Mouse (Mus musculus): ENCODE measurements around the gene Il11ra1. TPM values are rescaled to one million over a fixed set of nuclear protein-coding genes. Genes with fewer than 3 reads are reported as not detected.
"Not testable (repeated sequence)": the region's sequence is repeated elsewhere in the genome, so short reads cannot be mapped to it uniquely, and the experiment has no call there.

Il11ra1 gene
- polyA plus RNA-seq, 1 experiment from 2014 or later: 83.7 TPM

- WGBS: 21% methylated on average over 16 of the region's 21 CpGs
- H3K4me1 ChIP-seq (replicated peaks; ENCODE audit: control insufficient read depth, insufficient read depth, low read length); H3K27me3 ChIP-seq (ENCODE audit: control insufficient read depth, insufficient read depth, low read length); H3K36me3 ChIP-seq (ENCODE audit: control insufficient read depth, insufficient read depth, low read length); H3K9me3 ChIP-seq (ENCODE audit: control insufficient read depth, low read length); H3K4me2 ChIP-seq (replicated peaks; ENCODE audit: low read depth, low read length); H3K27ac ChIP-seq (ENCODE audit: low read depth, low read length); H3K9ac ChIP-seq (ENCODE audit: low read depth, low read length); H3K4me3 ChIP-seq (ENCODE audit: low read depth, low read length); DNase-seq (ENCODE audit: low spot score); ATAC-seq (ENCODE audit: low FRiP score): not testable (repeated sequence)
These were observed 82.1 kb downstream of the Il11ra1 start for GRCm38 (mm10) chr4:41781748-41782485.

DNA sequence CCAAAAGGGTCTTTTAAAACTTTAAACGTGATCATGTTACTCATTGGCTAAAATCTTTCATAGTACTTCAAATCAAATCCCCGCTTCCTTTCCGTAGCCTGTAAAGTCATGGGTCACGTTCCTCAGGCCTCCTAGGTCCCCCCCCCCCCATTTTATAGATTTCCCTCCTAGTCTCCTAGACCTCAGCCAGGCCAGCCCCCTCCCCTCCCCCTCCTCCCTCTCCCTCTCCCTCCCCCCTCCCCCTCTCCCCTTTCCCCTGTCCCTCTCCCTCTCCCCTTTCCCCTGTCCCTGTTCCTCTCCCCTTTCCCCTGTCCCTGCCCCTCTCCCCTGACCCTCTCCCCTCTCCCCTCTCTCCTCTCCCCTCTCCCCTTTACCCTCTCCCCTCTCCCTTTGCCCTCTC, 82.9 kb downstream of the Il11ra1 start:
- H3K27ac ChIP-seq (ENCODE audit: low read depth, low read length); H3K4me2 ChIP-seq (replicated peaks; ENCODE audit: low read depth, low read length); ATAC-seq (ENCODE audit: low FRiP score); H3K9ac ChIP-seq (ENCODE audit: low read depth, low read length); DNase-seq (ENCODE audit: low spot score); H3K4me3 ChIP-seq (ENCODE audit: low read depth, low read length); H3K4me1 ChIP-seq (replicated peaks; ENCODE audit: control insufficient read depth, insufficient read depth, low read length); H3K36me3 ChIP-seq (ENCODE audit: control insufficient read depth, insufficient read depth, low read length); H3K9me3 ChIP-seq (ENCODE audit: control insufficient read depth, low read length); H3K27me3 ChIP-seq (ENCODE audit: control insufficient read depth, insufficient read depth, low read length): not testable (repeated sequence)
- 14% methylated on average over 4 of the region's 4 CpGs for WGBS

DNA sequence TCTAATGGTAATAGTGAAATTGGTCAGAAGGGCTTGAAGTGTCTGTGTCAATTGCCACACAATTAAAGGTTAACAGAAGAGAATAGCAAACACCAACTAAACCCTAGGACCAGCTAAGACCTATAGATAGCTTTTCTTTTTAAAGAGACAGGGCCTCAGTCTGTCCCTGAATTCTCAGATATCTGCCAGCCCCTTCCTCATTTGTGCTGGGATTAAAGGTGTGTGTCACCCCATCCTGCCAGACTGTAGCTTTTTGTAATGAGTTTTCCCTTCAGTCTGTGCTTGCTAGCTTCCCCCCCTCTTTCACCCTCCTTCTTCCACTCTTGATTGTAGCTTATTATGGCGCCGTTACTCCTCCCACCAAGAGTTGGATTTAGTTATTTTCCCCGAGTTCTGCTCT, 83.4 kb downstream of the Il11ra1 start:
- H3K27me3 ChIP-seq (ENCODE audit: control insufficient read depth, insufficient read depth, low read length); H3K9me3 ChIP-seq (ENCODE audit: control insufficient read depth, low read length); DNase-seq (ENCODE audit: low spot score); H3K4me1 ChIP-seq (replicated peaks; ENCODE audit: control insufficient read depth, insufficient read depth, low read length); H3K4me2 ChIP-seq (replicated peaks; ENCODE audit: low read depth, low read length); H3K36me3 ChIP-seq (ENCODE audit: control insufficient read depth, insufficient read depth, low read length); ATAC-seq (ENCODE audit: low FRiP score); H3K4me3 ChIP-seq (ENCODE audit: low read depth, low read length); H3K27ac ChIP-seq (ENCODE audit: low read depth, low read length); H3K9ac ChIP-seq (ENCODE audit: low read depth, low read length): not testable (repeated sequence)
- 43% methylated on average over 3 of the region's 3 CpGs for WGBS

Other genes with a start within 250 kb of the Il11ra1 start
- gene Kif24, start 235.1 kb upstream of the Il11ra1 start, polyA plus RNA-seq (2014; fragmentation: Nextera tagmentation; extraction: Ambion mirVana): 10.4 and 11.9 TPM in 2 replicates
- 67.7 and 70.3 TPM in 2 replicates for gene Nudt2, start 234.8 kb upstream of the Il11ra1 start, polyA plus RNA-seq (2014; fragmentation: Nextera tagmentation; extraction: Ambion mirVana)
- gene AI464131, start 196.9 kb upstream of the Il11ra1 start, polyA plus RNA-seq (2014; fragmentation: Nextera tagmentation; extraction: Ambion mirVana): 8.3 and 10.9 TPM in 2 replicates
- gene 1110017D15Rik, start 182.7 kb upstream of the Il11ra1 start, polyA plus RNA-seq (2014; fragmentation: Nextera tagmentation; extraction: Ambion mirVana): 12.7 and 14.3 TPM in 2 replicates
- 11.8 and 17.6 TPM in 2 replicates for gene Fam219a, start 130.5 kb upstream of the Il11ra1 start, polyA plus RNA-seq (2014; fragmentation: Nextera tagmentation; extraction: Ambion mirVana)
- gene Dnaic1, start 130.2 kb upstream of the Il11ra1 start, polyA plus RNA-seq (2014; fragmentation: Nextera tagmentation; extraction: Ambion mirVana): 2.9 and 3.2 TPM in 2 replicates
- 42.4 and 42.7 TPM in 2 replicates for gene Enho, start 59.7 kb upstream of the Il11ra1 start, polyA plus RNA-seq (2014; fragmentation: Nextera tagmentation; extraction: Ambion mirVana)
- gene Cntfr, start 2.9 kb upstream of the Il11ra1 start, polyA plus RNA-seq (2014; fragmentation: Nextera tagmentation; extraction: Ambion mirVana): 27.8 and 29.5 TPM in 2 replicates
- 80.0 and 84.1 TPM in 2 replicates for gene Rpp25l, start 13.5 kb downstream of the Il11ra1 start, polyA plus RNA-seq (2014; fragmentation: Nextera tagmentation; extraction: Ambion mirVana)
- gene Dctn3, start 23.2 kb downstream of the Il11ra1 start, polyA plus RNA-seq (2014; fragmentation: Nextera tagmentation; extraction: Ambion mirVana): 187 and 192 TPM in 2 replicates
- 0.68 and 0.93 TPM in 2 replicates for gene Arid3c, start 31.2 kb downstream of the Il11ra1 start, polyA plus RNA-seq (2014; fragmentation: Nextera tagmentation; extraction: Ambion mirVana)
- 24.0 and 26.1 TPM in 2 replicates for gene Galt, start 55.2 kb downstream of the Il11ra1 start, polyA plus RNA-seq (2014; fragmentation: Nextera tagmentation; extraction: Ambion mirVana)
- gene Sigmar1, start 56.2 kb downstream of the Il11ra1 start, polyA plus RNA-seq (2014; fragmentation: Nextera tagmentation; extraction: Ambion mirVana): 71.5 and 71.9 TPM in 2 replicates
- gene Ccl27a, start 74.3 kb downstream of the Il11ra1 start, polyA plus RNA-seq (2014; fragmentation: Nextera tagmentation; extraction: Ambion mirVana): 79.4 and 84.8 TPM in 2 replicates
- gene Gm21541, start 203.6 kb downstream of the Il11ra1 start, polyA plus RNA-seq (2014; fragmentation: Nextera tagmentation; extraction: Ambion mirVana): not detected in 2 replicates
- 1.7 and 2.1 TPM in 2 replicates for gene Gm20878, start 241.6 kb downstream of the Il11ra1 start, polyA plus RNA-seq (2014; fragmentation: Nextera tagmentation; extraction: Ambion mirVana)